Mouse (Mus musculus): ENCODE results near the gene Evi2a. TPM values are rescaled to one million over a fixed set of nuclear protein-coding genes. Genes with fewer than 3 reads are reported as not detected.

The Evi2a gene
- polyA plus RNA-seq, 1 experiment: 0.04 TPM

- no peak overlapping the region for H3K4me3 ChIP-seq (replicated peaks)
- TF ChIP-seq TAL1 (IDR thresholded peaks at IDR 0.05; ENCODE audit: low read length): no peak
- H3K4me1 ChIP-seq (ENCODE audit: control insufficient read depth): peaks cover 7% of the 10 kb centered on the region
- no peaks in the 10 kb centered on the region for H3K27me3 ChIP-seq (ENCODE audit: control insufficient read depth)
- H3K9me3 ChIP-seq (ENCODE audit: control insufficient read depth, low read length): no peaks in the 10 kb centered on the region
- no peaks in the 10 kb centered on the region for H3K36me3 ChIP-seq (ENCODE audit: control insufficient read depth)
Measured at GRCm38 (mm10) chr11:79519878-79520291, 10.5 kb downstream of the Evi2a start.

- TF ChIP-seq GATA1 (IDR thresholded peaks at IDR 0.05; ENCODE audit: low read length): no peak
- TF ChIP-seq TAL1 (IDR thresholded peaks at IDR 0.05; ENCODE audit: low read length): no peak
- Histone ChIP-seq H3K4me1 (ENCODE audit: control insufficient read depth) (peaks cover 7% of the 10 kb centered on the region), H3K4me3 (replicated peaks) (no peak overlapping the region), H3K36me3 (ENCODE audit: control insufficient read depth) (no peaks in the 10 kb centered on the region), H3K9me3 (ENCODE audit: control insufficient read depth, low read length) (no peaks in the 10 kb centered on the region), H3K27me3 (ENCODE audit: control insufficient read depth) (no peaks in the 10 kb centered on the region)
Measured at GRCm38 (mm10) chr11:79519299-79519698, 11.1 kb downstream of the Evi2a start.

DNA sequence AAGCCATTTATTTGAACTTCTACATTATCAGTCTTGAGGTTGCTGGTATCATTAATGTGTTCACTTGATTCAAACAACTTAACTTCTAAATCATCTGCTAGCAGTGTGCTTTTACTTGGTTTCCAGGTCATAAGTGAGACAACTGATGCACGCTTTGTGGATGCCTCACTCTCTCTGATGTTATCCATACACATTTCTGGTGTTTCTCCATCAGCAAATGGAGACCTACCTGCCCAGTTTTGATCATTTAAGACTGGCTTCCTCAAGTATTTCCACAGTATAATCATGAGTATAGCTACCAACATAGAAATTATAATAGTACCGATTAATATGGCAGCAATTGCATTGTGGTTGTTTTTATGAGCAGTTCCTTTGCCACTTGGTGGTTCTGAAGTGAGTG, 14.6 kb downstream of the Evi2a start:
- Histone ChIP-seq H3K9me3 (ENCODE audit: control insufficient read depth, low read length) (no peaks in the 10 kb centered on the region), H3K4me1 (ENCODE audit: control insufficient read depth) (no peaks in the 10 kb centered on the region), H3K27me3 (ENCODE audit: control insufficient read depth) (no peaks in the 10 kb centered on the region), H3K4me3 (replicated peaks) (no peak overlapping the region), H3K36me3 (ENCODE audit: control insufficient read depth) (no peaks in the 10 kb centered on the region)
- TF ChIP-seq TAL1 (IDR thresholded peaks at IDR 0.05; ENCODE audit: low read length): no peak
- TF ChIP-seq GATA1 (IDR thresholded peaks at IDR 0.05; ENCODE audit: low read length): no peak

GRCm38 (mm10) chr11:79515331-79515730, 15.1 kb downstream of the Evi2a start:
- no peaks in the 10 kb centered on the region for H3K9me3 ChIP-seq (ENCODE audit: control insufficient read depth, low read length)
- H3K27me3 ChIP-seq (ENCODE audit: control insufficient read depth): no peaks in the 10 kb centered on the region
- H3K4me1 ChIP-seq (ENCODE audit: control insufficient read depth): no peaks in the 10 kb centered on the region
- H3K4me3 ChIP-seq (replicated peaks): no peak overlapping the region
- no peaks in the 10 kb centered on the region for H3K36me3 ChIP-seq (ENCODE audit: control insufficient read depth)
- TF ChIP-seq GATA1 (IDR thresholded peaks at IDR 0.05; ENCODE audit: low read length) (no peak), TAL1 (IDR thresholded peaks at IDR 0.05; ENCODE audit: low read length) (no peak)

DNA sequence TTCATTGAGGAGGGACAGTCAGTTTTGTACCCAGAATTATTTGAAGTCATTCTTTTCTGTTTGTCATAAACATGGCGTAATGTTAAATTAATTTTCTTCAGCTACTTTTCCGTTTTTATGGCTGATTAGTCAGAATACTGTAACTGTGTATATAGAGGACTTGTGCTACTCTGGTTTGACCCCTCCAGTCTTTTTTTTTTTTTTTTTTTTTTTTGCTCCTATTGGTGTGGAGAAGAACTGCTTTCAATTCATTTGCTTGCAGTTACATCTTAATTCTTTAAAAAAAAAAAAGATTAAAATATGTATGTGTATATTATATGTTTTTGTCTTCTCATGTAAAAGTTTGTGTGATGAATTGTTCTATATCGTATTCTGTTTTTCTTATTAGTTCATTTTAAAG, 18.4 kb downstream of the Evi2a start:
- Histone ChIP-seq H3K36me3 (ENCODE audit: control insufficient read depth) (no peaks in the 10 kb centered on the region), H3K9me3 (ENCODE audit: control insufficient read depth, low read length) (no peaks in the 10 kb centered on the region), H3K27me3 (ENCODE audit: control insufficient read depth) (no peaks in the 10 kb centered on the region), H3K4me3 (replicated peaks) (no peak overlapping the region), H3K4me1 (ENCODE audit: control insufficient read depth) (no peaks in the 10 kb centered on the region)
- no peak for TF ChIP-seq TAL1 (IDR thresholded peaks at IDR 0.05; ENCODE audit: low read length)
- TF ChIP-seq GATA1 (IDR thresholded peaks at IDR 0.05; ENCODE audit: low read length): no peak

DNA sequence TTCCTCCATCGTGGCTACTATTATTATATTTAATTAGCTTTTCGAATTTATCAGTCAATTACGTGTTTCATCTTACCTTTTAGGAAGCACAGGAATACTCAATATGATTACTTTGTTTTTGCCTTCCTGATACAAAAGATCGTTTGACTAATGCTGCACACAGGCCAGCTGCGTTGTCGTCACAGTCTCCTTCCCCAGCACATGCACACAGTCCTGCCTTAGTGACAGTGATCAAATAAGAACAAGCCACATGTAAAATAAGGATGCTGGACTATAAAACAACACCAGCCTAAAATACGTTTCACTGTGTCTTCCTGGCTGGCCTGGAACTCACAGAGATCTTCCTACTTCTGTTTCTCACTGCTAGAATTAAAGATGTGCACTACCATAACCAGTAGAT, 25.9 kb downstream of the Evi2a start:
- H3K4me3 ChIP-seq (replicated peaks): no peak overlapping the region
- no peaks in the 10 kb centered on the region for H3K36me3 ChIP-seq (ENCODE audit: control insufficient read depth)
- H3K9me3 ChIP-seq (ENCODE audit: control insufficient read depth, low read length): no peaks in the 10 kb centered on the region
- H3K4me1 ChIP-seq (ENCODE audit: control insufficient read depth): no peaks in the 10 kb centered on the region
- TF ChIP-seq GATA1 (IDR thresholded peaks at IDR 0.05; ENCODE audit: low read length): no peak
- no peak for TF ChIP-seq TAL1 (IDR thresholded peaks at IDR 0.05; ENCODE audit: low read length)
- no peaks in the 10 kb centered on the region for H3K27me3 ChIP-seq (ENCODE audit: control insufficient read depth)

DNA sequence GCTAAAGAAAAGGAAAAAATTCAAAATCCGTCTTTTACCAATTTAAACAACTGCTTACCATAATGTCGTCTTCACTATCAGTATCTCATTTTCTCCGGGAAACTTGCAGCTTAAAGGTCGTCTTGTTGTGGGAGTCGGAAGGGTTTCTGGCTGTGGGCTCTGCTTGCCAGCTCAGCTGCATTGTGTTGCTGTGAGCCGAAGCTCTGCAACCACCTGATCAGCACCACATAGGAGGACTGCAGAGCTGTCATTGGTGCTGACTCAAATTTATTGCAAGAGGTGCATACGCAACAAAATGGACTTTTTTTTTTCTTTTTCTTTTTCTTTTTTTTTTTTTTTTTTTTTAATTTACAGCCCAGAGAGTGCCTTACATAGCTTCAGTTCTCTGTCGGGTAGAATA, 26.6 kb downstream of the Evi2a start, which contains the start of gene Omg:
Gene Omg, minus strand, starts transcription at position 240 of the 400 bp plus-strand sequence.
- no peaks in the 10 kb centered on the region for H3K36me3 ChIP-seq (ENCODE audit: control insufficient read depth)
- no peaks in the 10 kb centered on the region for H3K9me3 ChIP-seq (ENCODE audit: control insufficient read depth, low read length)
- no peaks in the 10 kb centered on the region for H3K27me3 ChIP-seq (ENCODE audit: control insufficient read depth)
- TF ChIP-seq TAL1 (IDR thresholded peaks at IDR 0.05; ENCODE audit: low read length): no peak
- no peak for TF ChIP-seq GATA1 (IDR thresholded peaks at IDR 0.05; ENCODE audit: low read length)
- no peak within 1 kb of the TSS for H3K4me3 ChIP-seq (replicated peaks)
- H3K4me1 ChIP-seq (ENCODE audit: control insufficient read depth): no peaks in the 10 kb centered on the region

DNA sequence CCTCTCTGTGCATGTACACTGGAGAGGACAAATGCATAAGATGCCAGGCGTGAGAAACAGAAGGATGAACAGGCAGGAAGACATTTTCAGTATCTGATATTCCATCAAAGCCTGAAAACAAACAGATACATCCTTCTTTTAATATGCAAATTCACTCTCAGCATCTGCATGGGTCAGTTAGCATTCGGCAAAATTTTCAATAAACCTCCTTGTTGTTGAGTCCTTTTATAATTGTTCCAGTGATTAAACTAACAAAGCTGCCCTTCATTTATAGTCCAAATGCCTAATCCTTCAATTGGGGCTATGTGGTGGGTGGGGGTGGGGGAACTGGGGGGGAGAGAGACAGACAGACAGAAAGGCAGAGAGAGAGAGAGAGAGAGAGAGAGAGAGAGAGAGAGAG, 27.5 kb downstream of the Evi2a start:
- Histone ChIP-seq H3K9me3 (ENCODE audit: control insufficient read depth, low read length) (no peaks in the 10 kb centered on the region), H3K36me3 (ENCODE audit: control insufficient read depth) (no peaks in the 10 kb centered on the region), H3K4me3 (replicated peaks) (no peak overlapping the region), H3K27me3 (ENCODE audit: control insufficient read depth) (no peaks in the 10 kb centered on the region), H3K4me1 (ENCODE audit: control insufficient read depth) (no peaks in the 10 kb centered on the region)
- TF ChIP-seq GATA1 (IDR thresholded peaks at IDR 0.05; ENCODE audit: low read length): no peak

GRCm38 (mm10) chr11:79494976-79495800, 35.2 kb downstream of the Evi2a start:
- H3K9me3 ChIP-seq (ENCODE audit: control insufficient read depth, low read length): no peaks in the 10 kb centered on the region
- H3K36me3 ChIP-seq (ENCODE audit: control insufficient read depth): no peaks in the 10 kb centered on the region
- TF ChIP-seq GATA1 (IDR thresholded peaks at IDR 0.05; ENCODE audit: low read length) (no peak), TAL1 (IDR thresholded peaks at IDR 0.05; ENCODE audit: low read length) (no peak)
- no peak overlapping the region for H3K4me3 ChIP-seq (replicated peaks)
- H3K4me1 ChIP-seq (ENCODE audit: control insufficient read depth): no peaks in the 10 kb centered on the region
- H3K27me3 ChIP-seq (ENCODE audit: control insufficient read depth): no peaks in the 10 kb centered on the region

DNA sequence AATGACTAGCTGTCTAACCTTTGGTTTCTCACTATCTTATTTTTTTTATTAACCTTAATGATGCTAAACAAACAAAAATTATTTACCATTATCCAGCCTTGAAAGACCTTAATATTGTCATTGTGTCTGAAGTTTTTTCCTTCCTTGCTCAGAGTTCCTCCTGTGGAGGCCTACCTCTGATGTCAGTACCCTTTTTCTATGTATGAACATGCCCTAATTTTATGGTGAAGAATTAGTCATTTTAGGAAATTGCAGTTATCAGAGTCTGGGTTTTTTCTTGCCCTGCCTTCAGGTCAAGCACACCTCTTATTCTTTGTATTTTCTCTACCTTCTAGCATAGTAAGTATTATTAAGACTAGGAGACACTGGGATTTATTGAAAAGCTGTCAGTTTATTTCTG, 45.7 kb downstream of the Evi2a start:
- no peaks in the 10 kb centered on the region for H3K27me3 ChIP-seq (ENCODE audit: control insufficient read depth)
- no peaks in the 10 kb centered on the region for H3K9me3 ChIP-seq (ENCODE audit: control insufficient read depth, low read length)
- TF ChIP-seq GATA1 (IDR thresholded peaks at IDR 0.05; ENCODE audit: low read length) (no peak), TAL1 (IDR thresholded peaks at IDR 0.05; ENCODE audit: low read length) (no peak)
- no peak overlapping the region for H3K4me3 ChIP-seq (replicated peaks)
- peaks cover 5% of the 10 kb centered on the region for H3K4me1 ChIP-seq (ENCODE audit: control insufficient read depth)
- peaks cover 3% of the 10 kb centered on the region for H3K36me3 ChIP-seq (ENCODE audit: control insufficient read depth)
